Mouse (Mus musculus) embryonic facial prominence, embryonic 15.5 days (tissue): Measurements from ENCODE around the gene Pm20d1. TPM values are rescaled to one million over a fixed set of nuclear protein-coding genes. Genes with fewer than 3 reads are reported as not detected.

Experiments
- ATAC-seq: fragments of 200-750 bp; cut with Nextera tagmentation; 2 replicates; pipeline ENCODE4 v1.8.0; 2017; ENCODE audit warnings: low read depth, moderate TSS enrichment; ENCODE audit not compliant: insufficient number of reproducible peaks, low FRiP score, low TSS enrichment
- H3K27ac ChIP-seq: fragments of 300-500 bp; sonication (generic); replicated peaks from 2 replicates; pipeline ENCODE4 v1.5.1; 2015; ENCODE audit warnings: mild to moderate bottlenecking, inconsistent platforms
- H3K27me3 ChIP-seq: fragments of 300-500 bp; sonication (generic); 2 replicates; pipeline ENCODE4 v1.6.1; 2015; ENCODE audit warnings: inconsistent platforms
- H3K36me3 ChIP-seq: fragments of 300-500 bp; sonication (generic); 2 replicates; pipeline ENCODE4 v1.6.1; 2015; ENCODE audit warnings: mild to moderate bottlenecking, inconsistent platforms
- H3K4me1 ChIP-seq: fragments of 300-500 bp; sonication (generic); 2 replicates; pipeline ENCODE4 v1.6.1; 2015; ENCODE audit warnings: inconsistent platforms
- H3K4me2 ChIP-seq: fragments of 300-500 bp; sonication (generic); replicated peaks from 2 replicates; pipeline ENCODE4 v1.6.1; 2015; ENCODE audit warnings: mild to moderate bottlenecking, inconsistent platforms
- H3K4me3 ChIP-seq: fragments of 300-500 bp; sonication (generic); replicated peaks from 2 replicates; pipeline ENCODE4 v1.5.1; 2015; ENCODE audit warnings: mild to moderate bottlenecking, inconsistent platforms
- H3K9ac ChIP-seq: fragments of 300-500 bp; sonication (generic); 2 replicates; pipeline ENCODE4 v1.6.1; 2015; ENCODE audit warnings: inconsistent platforms
- H3K9me3 ChIP-seq: fragments of 300-500 bp; sonication (generic); replicated peaks from 2 replicates; pipeline ENCODE4 v1.6.1; 2016; ENCODE audit warnings: inconsistent platforms
- WGBS: fragments of 180-500 bp; shearing (Covaris S2); methylation state at CpG from one replicate; pipeline ENCODE4 v1.1.7; 2015; 5-methylcytosine and 5-hydroxymethylcytosine counted together
- polyA plus RNA-seq: library from polyadenylated mRNA; unstranded; fragments of >200 nt; fragmentation: Nextera tagmentation; extraction: Ambion mirVana; gene quantifications from 2 replicates; pipeline ENCODE4 v1.2.1, GENCODE M21; 2015

The Pm20d1 gene
- polyA plus RNA-seq: 0.72 and 1.2 TPM in 2 replicates

- H3K27me3 ChIP-seq: no peaks in the 10 kb centered on the region
- no peaks in the 10 kb centered on the region for H3K9me3 ChIP-seq
- ATAC-seq: no peak
- WGBS: 8% methylated on average over 26 of the region's 26 CpGs
- H3K4me1 ChIP-seq: peaks cover 6% of the 10 kb centered on the region; the same call in 1 of the 2 replicates
- H3K4me3 ChIP-seq: peak within 1 kb of the TSS; percentile 24
- H3K36me3 ChIP-seq: no peaks in the 10 kb centered on the region
- H3K27ac ChIP-seq: no peak within 1 kb of the TSS
- H3K9ac ChIP-seq: no peak within 1 kb of the TSS
- peak within 1 kb of the TSS; percentile 48 for H3K4me2 ChIP-seq
Measured at GRCm38 (mm10) chr1:131797202-131797909, at the start of gene Pm20d1. Gene Pm20d1 (plus strand): TSS chr1:131797381.

GRCm38 (mm10) chr1:131747761-131748160 is 49.4 kb upstream of the Pm20d1 start:
- H3K9ac ChIP-seq: no peak overlapping the region
- no peaks in the 10 kb centered on the region for H3K36me3 ChIP-seq
- no peak for ATAC-seq
- H3K27me3 ChIP-seq: no peaks in the 10 kb centered on the region
- H3K4me1 ChIP-seq: peaks cover 27% of the 10 kb centered on the region; the same call in 1 of the 2 replicates
- no peak overlapping the region for H3K4me3 ChIP-seq
- H3K27ac ChIP-seq: no peak overlapping the region
- H3K9me3 ChIP-seq: no peaks in the 10 kb centered on the region
- no peak overlapping the region for H3K4me2 ChIP-seq
- WGBS: 62% methylated on average over 2 of the region's 2 CpGs

- H3K27me3 ChIP-seq: no peaks in the 10 kb centered on the region
- no peak overlapping the region for H3K27ac ChIP-seq
- no peak for ATAC-seq
- no peak overlapping the region for H3K4me2 ChIP-seq
- no peak overlapping the region for H3K4me3 ChIP-seq
- no peak overlapping the region for H3K9ac ChIP-seq
- peaks cover 26% of the 10 kb centered on the region; the same call in 1 of the 2 replicates for H3K4me1 ChIP-seq
- no peaks in the 10 kb centered on the region for H3K36me3 ChIP-seq
- 73% methylated on average over 2 of the region's 2 CpGs for WGBS
- H3K9me3 ChIP-seq: no peaks in the 10 kb centered on the region
Measured at GRCm38 (mm10) chr1:131748636-131749035, 48.5 kb upstream of the Pm20d1 start.

- Histone ChIP-seq H3K9me3 (no peaks in the 10 kb centered on the region), H3K4me1 (peaks cover 18% of the 10 kb centered on the region; the same call in 1 of the 2 replicates), H3K27ac (no peak overlapping the region), H3K4me3 (no peak overlapping the region), H3K27me3 (no peaks in the 10 kb centered on the region), H3K36me3 (no peaks in the 10 kb centered on the region), H3K9ac (no peak overlapping the region), H3K4me2 (no peak overlapping the region)
- 71% methylated on average over 15 of the region's 15 CpGs for WGBS
- ATAC-seq: no peak
Measured at GRCm38 (mm10) chr1:131749706-131750545, 47.3 kb upstream of the Pm20d1 start.

GRCm38 (mm10) chr1:131751181-131751890 is 45.8 kb upstream of the Pm20d1 start:
- H3K4me1 ChIP-seq: peaks cover 17% of the 10 kb centered on the region; the same call in 1 of the 2 replicates
- WGBS: 48% methylated on average over 3 of the region's 3 CpGs
- no peaks in the 10 kb centered on the region for H3K27me3 ChIP-seq
- H3K36me3 ChIP-seq: no peaks in the 10 kb centered on the region
- H3K4me2 ChIP-seq: no peak overlapping the region
- no peak overlapping the region for H3K9ac ChIP-seq
- H3K9me3 ChIP-seq: no peaks in the 10 kb centered on the region
- ATAC-seq: no peak
- no peak overlapping the region for H3K4me3 ChIP-seq
- H3K27ac ChIP-seq: peak overlapping the region; percentile 34; the same call in 1 of the 2 replicates

GRCm38 (mm10) chr1:131751891-131752311 is 45.3 kb upstream of the Pm20d1 start:
- H3K4me1 ChIP-seq: peaks cover 17% of the 10 kb centered on the region; the same call in 1 of the 2 replicates
- H3K4me3 ChIP-seq: no peak overlapping the region
- no peak overlapping the region for H3K4me2 ChIP-seq
- no peaks in the 10 kb centered on the region for H3K27me3 ChIP-seq
- no peaks in the 10 kb centered on the region for H3K36me3 ChIP-seq
- no peaks in the 10 kb centered on the region for H3K9me3 ChIP-seq
- ATAC-seq: no peak
- no peak overlapping the region for H3K9ac ChIP-seq
- WGBS: 50% methylated on average over 10 of the region's 10 CpGs
- peak overlapping the region; percentile 34; the same call in 1 of the 2 replicates for H3K27ac ChIP-seq

- Histone ChIP-seq H3K4me2 (no peak overlapping the region), H3K27ac (no peak overlapping the region), H3K36me3 (no peaks in the 10 kb centered on the region), H3K9ac (no peak overlapping the region), H3K9me3 (no peaks in the 10 kb centered on the region), H3K4me1 (peaks cover 17% of the 10 kb centered on the region; the same call in 1 of the 2 replicates), H3K27me3 (no peaks in the 10 kb centered on the region), H3K4me3 (no peak overlapping the region)
- ATAC-seq: no peak
- 66% methylated on average over 3 of the region's 3 CpGs for WGBS
Measured at GRCm38 (mm10) chr1:131754212-131754829, 42.9 kb upstream of the Pm20d1 start.

GRCm38 (mm10) chr1:131754916-131755315 is 42.3 kb upstream of the Pm20d1 start:
- 73% methylated on average over 4 of the region's 4 CpGs for WGBS
- H3K9ac ChIP-seq: no peak overlapping the region
- peaks cover 17% of the 10 kb centered on the region; the same call in 1 of the 2 replicates for H3K4me1 ChIP-seq
- H3K36me3 ChIP-seq: no peaks in the 10 kb centered on the region
- no peak for ATAC-seq
- no peak overlapping the region for H3K4me3 ChIP-seq
- H3K27me3 ChIP-seq: no peaks in the 10 kb centered on the region
- H3K4me2 ChIP-seq: no peak overlapping the region
- H3K27ac ChIP-seq: no peak overlapping the region
- no peaks in the 10 kb centered on the region for H3K9me3 ChIP-seq

- Histone ChIP-seq H3K4me3 (no peak overlapping the region), H3K4me2 (no peak overlapping the region), H3K27me3 (no peaks in the 10 kb centered on the region), H3K27ac (no peak overlapping the region), H3K36me3 (no peaks in the 10 kb centered on the region), H3K9ac (no peak overlapping the region), H3K4me1 (0 out of 2 replicates have a peak, but pooled peaks cover under 1% of the 10 kb centered on the region), H3K9me3 (no peaks in the 10 kb centered on the region)
- no peak for ATAC-seq
- 92% methylated on average over 6 of the region's 6 CpGs for WGBS
Measured at GRCm38 (mm10) chr1:131757211-131757610, 40.0 kb upstream of the Pm20d1 start.

GRCm38 (mm10) chr1:131758796-131759195 is 38.4 kb upstream of the Pm20d1 start:
- Histone ChIP-seq H3K4me1 (no peaks in the 10 kb centered on the region), H3K36me3 (no peaks in the 10 kb centered on the region), H3K4me3 (no peak overlapping the region), H3K27me3 (no peaks in the 10 kb centered on the region), H3K4me2 (no peak overlapping the region), H3K9me3 (no peaks in the 10 kb centered on the region), H3K9ac (no peak overlapping the region), H3K27ac (no peak overlapping the region)
- no peak for ATAC-seq
- 76% methylated on average over 7 of the region's 7 CpGs for WGBS
